Mouse (Mus musculus): ENCODE measurements around the gene Loxl1. TPM values are rescaled to one million over a fixed set of nuclear protein-coding genes. Genes with fewer than 3 reads are reported as not detected.

Gene Loxl1
- polyA plus RNA-seq, 1 experiment from 2014 or later, result 63.7 TPM

- no peak for DNase-seq (ENCODE audit: low spot score)
- Histone ChIP-seq H3K27ac (replicated peaks) (peak overlapping the region; percentile 94), H3K9me3 (ENCODE audit: control insufficient read depth, low read length) (no peaks in the 10 kb centered on the region), H3K4me1 (replicated peaks; ENCODE audit: control insufficient read depth, insufficient read depth) (peaks cover 7% of the 10 kb centered on the region), H3K4me2 (replicated peaks; ENCODE audit: low read depth) (peak overlapping the region; percentile 80), H3K4me3 (ENCODE audit: low read depth, low read length) (no peak overlapping the region; the same call in 1 of the 2 replicates), H3K9ac (ENCODE audit: low read length) (no peak overlapping the region), H3K27me3 (ENCODE audit: control insufficient read depth, insufficient read depth, low read length) (no peaks in the 10 kb centered on the region), H3K36me3 (ENCODE audit: control insufficient read depth, insufficient read depth, low read length) (0 out of 2 replicates have a peak, but pooled peaks cover under 1% of the 10 kb centered on the region)
- TF ChIP-seq CTCF (IDR thresholded peaks at IDR 0.05; ENCODE audit: low read depth) (no peak), EP300 (optimal IDR thresholded peaks at IDR 0.05) (no peak)
- WGBS, result 69% methylated on average over 8 of the region's 8 CpGs
- ATAC-seq (ENCODE audit: low FRiP score, low TSS enrichment), result no peak
These were observed 62.7 kb downstream of the Loxl1 start for GRCm38 (mm10) chr9:58250322-58250721.

GRCm38 (mm10) chr9:58249592-58250192 is 63.3 kb downstream of the Loxl1 start, which contains the start of gene Pml:
Gene Pml, minus strand, starts transcription at chr9:58249786.
- H3K36me3 ChIP-seq (ENCODE audit: control insufficient read depth, insufficient read depth, low read length), result 0 out of 2 replicates have a peak, but pooled peaks cover 2% of the 10 kb centered on the region
- TF ChIP-seq EP300 (optimal IDR thresholded peaks at IDR 0.05), result no peak
- TF ChIP-seq CTCF (IDR thresholded peaks at IDR 0.05; ENCODE audit: low read depth), result peak; percentile 66
- H3K9ac ChIP-seq (ENCODE audit: low read length), result peak within 1 kb of the TSS; percentile 71
- DNase-seq (ENCODE audit: low spot score) (peak; percentile 85), ATAC-seq (ENCODE audit: low FRiP score, low TSS enrichment) (peak; percentile 69)
- WGBS, result under 1% methylated on average over 16 of the region's 16 CpGs
- peaks cover 7% of the 10 kb centered on the region for H3K4me1 ChIP-seq (replicated peaks; ENCODE audit: control insufficient read depth, insufficient read depth)
- H3K9me3 ChIP-seq (ENCODE audit: control insufficient read depth, low read length), result no peaks in the 10 kb centered on the region
- peak within 1 kb of the TSS; percentile 94 for H3K27ac ChIP-seq (replicated peaks)
- H3K4me3 ChIP-seq (ENCODE audit: low read depth, low read length), result peak within 1 kb of the TSS; percentile 56
- no peaks in the 10 kb centered on the region for H3K27me3 ChIP-seq (ENCODE audit: control insufficient read depth, insufficient read depth, low read length)
- H3K4me2 ChIP-seq (replicated peaks; ENCODE audit: low read depth), result peak within 1 kb of the TSS; percentile 80

- Histone ChIP-seq H3K4me3 (ENCODE audit: low read depth, low read length) (peak overlapping the region; percentile 56), H3K4me2 (replicated peaks; ENCODE audit: low read depth) (peak overlapping the region; percentile 80), H3K36me3 (ENCODE audit: control insufficient read depth, insufficient read depth, low read length) (0 out of 2 replicates have a peak, but pooled peaks cover 2% of the 10 kb centered on the region), H3K27me3 (ENCODE audit: control insufficient read depth, insufficient read depth, low read length) (no peaks in the 10 kb centered on the region), H3K9ac (ENCODE audit: low read length) (peak overlapping the region; percentile 71), H3K9me3 (ENCODE audit: control insufficient read depth, low read length) (no peaks in the 10 kb centered on the region), H3K27ac (replicated peaks) (peak overlapping the region; percentile 94), H3K4me1 (replicated peaks; ENCODE audit: control insufficient read depth, insufficient read depth) (peaks cover 7% of the 10 kb centered on the region)
- DNase-seq (ENCODE audit: low spot score), result no peak
- 22% methylated on average over 7 of the region's 7 CpGs for WGBS
- no peak for ATAC-seq (ENCODE audit: low FRiP score, low TSS enrichment)
- TF ChIP-seq CTCF (IDR thresholded peaks at IDR 0.05; ENCODE audit: low read depth), result no peak
- TF ChIP-seq EP300 (optimal IDR thresholded peaks at IDR 0.05), result no peak
These were observed 64.1 kb downstream of the Loxl1 start for GRCm38 (mm10) chr9:58248746-58249413.

- peak; percentile 77; the same call in 1 of the 2 replicates for ATAC-seq (ENCODE audit: low FRiP score, low TSS enrichment)
- peak overlapping the region; percentile 54 for H3K4me2 ChIP-seq (replicated peaks; ENCODE audit: low read depth)
- 0 out of 2 replicates have a peak, but pooled peaks cover 2% of the 10 kb centered on the region for H3K36me3 ChIP-seq (ENCODE audit: control insufficient read depth, insufficient read depth, low read length)
- H3K27ac ChIP-seq (replicated peaks), result peak overlapping the region; percentile 78
- no peaks in the 10 kb centered on the region for H3K27me3 ChIP-seq (ENCODE audit: control insufficient read depth, insufficient read depth, low read length)
- H3K9ac ChIP-seq (ENCODE audit: low read length), result peak overlapping the region; percentile 57
- DNase-seq (ENCODE audit: low spot score), result peak; percentile 87
- no peak for TF ChIP-seq EP300 (optimal IDR thresholded peaks at IDR 0.05)
- peak; percentile 92 for TF ChIP-seq CTCF (IDR thresholded peaks at IDR 0.05; ENCODE audit: low read depth)
- peaks cover 7% of the 10 kb centered on the region for H3K4me1 ChIP-seq (replicated peaks; ENCODE audit: control insufficient read depth, insufficient read depth)
- H3K9me3 ChIP-seq (ENCODE audit: control insufficient read depth, low read length), result no peaks in the 10 kb centered on the region
- peak overlapping the region; percentile 27 for H3K4me3 ChIP-seq (ENCODE audit: low read depth, low read length)
- WGBS, result 11% methylated on average over 25 of the region's 25 CpGs
These were observed 65.8 kb downstream of the Loxl1 start for GRCm38 (mm10) chr9:58247064-58247759.

GRCm38 (mm10) chr9:58246083-58246591 is 66.8 kb downstream of the Loxl1 start:
- DNase-seq (ENCODE audit: low spot score), result no peak
- ATAC-seq (ENCODE audit: low FRiP score, low TSS enrichment), result no peak
- Histone ChIP-seq H3K4me1 (replicated peaks; ENCODE audit: control insufficient read depth, insufficient read depth) (peaks cover 7% of the 10 kb centered on the region), H3K4me2 (replicated peaks; ENCODE audit: low read depth) (no peak overlapping the region), H3K4me3 (ENCODE audit: low read depth, low read length) (no peak overlapping the region), H3K9ac (ENCODE audit: low read length) (0 out of 2 replicates have a peak overlapping the region, but pooled peaks have one; percentile 23), H3K36me3 (ENCODE audit: control insufficient read depth, insufficient read depth, low read length) (0 out of 2 replicates have a peak, but pooled peaks cover 2% of the 10 kb centered on the region), H3K27me3 (ENCODE audit: control insufficient read depth, insufficient read depth, low read length) (no peaks in the 10 kb centered on the region), H3K9me3 (ENCODE audit: control insufficient read depth, low read length) (no peaks in the 10 kb centered on the region), H3K27ac (replicated peaks) (no peak overlapping the region)
- WGBS, result 59% methylated on average over 4 of the region's 4 CpGs
- TF ChIP-seq CTCF (IDR thresholded peaks at IDR 0.05; ENCODE audit: low read depth) (no peak), EP300 (optimal IDR thresholded peaks at IDR 0.05) (no peak)
